Mouse (Mus musculus): ENCODE data around the gene Nr2f1. TPM values are rescaled to one million over a fixed set of nuclear protein-coding genes. Genes with fewer than 3 reads are reported as not detected.

Nr2f1 gene
- polyA plus RNA-seq, 1 experiment from 2014 or later, result 6.5 TPM

GRCm38 (mm10) chr13:78202574-78203347 is 3.2 kb upstream of the Nr2f1 start:
- DNase-seq (ENCODE audit: low spot score) (no peak), ATAC-seq (replicated peaks; ENCODE audit: low FRiP score) (no peak)
- peak overlapping the region; percentile 51 for H3K4me3 ChIP-seq (ENCODE audit: low read depth, low read length)
- peaks cover 83% of the 10 kb centered on the region for H3K27me3 ChIP-seq (replicated peaks; ENCODE audit: control insufficient read depth, insufficient read depth, low read length)
- WGBS, result 2% methylated on average over 47 of the region's 47 CpGs
- peak overlapping the region; percentile 50 for H3K9ac ChIP-seq (ENCODE audit: low read depth, low read length)
- no peaks in the 10 kb centered on the region for H3K4me1 ChIP-seq (replicated peaks; ENCODE audit: control insufficient read depth, insufficient read depth, low read length)
- no peaks in the 10 kb centered on the region for H3K36me3 ChIP-seq (ENCODE audit: control insufficient read depth, insufficient read depth, low read length)
- no peaks in the 10 kb centered on the region for H3K9me3 ChIP-seq (ENCODE audit: control insufficient read depth, low read length)
- peak overlapping the region; percentile 65 for H3K4me2 ChIP-seq
- H3K27ac ChIP-seq (ENCODE audit: low read depth, low read length), result peak overlapping the region; percentile 55

GRCm38 (mm10) chr13:78201871-78202565 is 2.5 kb upstream of the Nr2f1 start:
- ATAC-seq (replicated peaks; ENCODE audit: low FRiP score), result 0 out of 2 replicates have a peak, but pooled peaks have one; percentile 6
- no peaks in the 10 kb centered on the region for H3K9me3 ChIP-seq (ENCODE audit: control insufficient read depth, low read length)
- H3K27me3 ChIP-seq (replicated peaks; ENCODE audit: control insufficient read depth, insufficient read depth, low read length), result peaks cover 84% of the 10 kb centered on the region
- H3K36me3 ChIP-seq (ENCODE audit: control insufficient read depth, insufficient read depth, low read length), result no peaks in the 10 kb centered on the region
- H3K4me1 ChIP-seq (replicated peaks; ENCODE audit: control insufficient read depth, insufficient read depth, low read length), result no peaks in the 10 kb centered on the region
- DNase-seq (ENCODE audit: low spot score), result no peak
- H3K4me2 ChIP-seq, result peak overlapping the region; percentile 65
- H3K4me3 ChIP-seq (ENCODE audit: low read depth, low read length), result peak overlapping the region; percentile 51
- peak overlapping the region; percentile 55 for H3K27ac ChIP-seq (ENCODE audit: low read depth, low read length)
- H3K9ac ChIP-seq (ENCODE audit: low read depth, low read length), result no peak overlapping the region
- WGBS, result 4% methylated on average over 22 of the region's 22 CpGs

GRCm38 (mm10) chr13:78200991-78201870 is 1.7 kb upstream of the Nr2f1 start:
- Histone ChIP-seq H3K4me1 (replicated peaks; ENCODE audit: control insufficient read depth, insufficient read depth, low read length) (no peaks in the 10 kb centered on the region), H3K9me3 (ENCODE audit: control insufficient read depth, low read length) (no peaks in the 10 kb centered on the region), H3K36me3 (ENCODE audit: control insufficient read depth, insufficient read depth, low read length) (no peaks in the 10 kb centered on the region), H3K9ac (ENCODE audit: low read depth, low read length) (no peak overlapping the region), H3K27ac (ENCODE audit: low read depth, low read length) (no peak overlapping the region), H3K4me3 (ENCODE audit: low read depth, low read length) (peak overlapping the region; percentile 51), H3K4me2 (peak overlapping the region; percentile 65), H3K27me3 (replicated peaks; ENCODE audit: control insufficient read depth, insufficient read depth, low read length) (peaks cover 84% of the 10 kb centered on the region)
- WGBS, result 1% methylated on average over 26 of the region's 30 CpGs
- peak; percentile 65 for ATAC-seq (replicated peaks; ENCODE audit: low FRiP score)
- peak; percentile 69 for DNase-seq (ENCODE audit: low spot score)

- Histone ChIP-seq H3K4me2 (peak overlapping the region; percentile 51), H3K9me3 (ENCODE audit: control insufficient read depth, low read length) (no peaks in the 10 kb centered on the region), H3K27me3 (replicated peaks; ENCODE audit: control insufficient read depth, insufficient read depth, low read length) (peaks cover 86% of the 10 kb centered on the region), H3K9ac (ENCODE audit: low read depth, low read length) (no peak overlapping the region), H3K4me3 (ENCODE audit: low read depth, low read length) (peak overlapping the region; percentile 5; the same call in 1 of the 2 replicates), H3K4me1 (replicated peaks; ENCODE audit: control insufficient read depth, insufficient read depth, low read length) (no peaks in the 10 kb centered on the region), H3K36me3 (ENCODE audit: control insufficient read depth, insufficient read depth, low read length) (no peaks in the 10 kb centered on the region), H3K27ac (ENCODE audit: low read depth, low read length) (no peak overlapping the region)
- DNase-seq (ENCODE audit: low spot score) (no peak), ATAC-seq (replicated peaks; ENCODE audit: low FRiP score) (peak; percentile 37)
- WGBS, result 0% methylated on average over 9 of the region's 9 CpGs
Observed at GRCm38 (mm10) chr13:78200407-78200806, 850 bp upstream of the Nr2f1 start.

- peak overlapping the region; percentile 78 for H3K4me2 ChIP-seq
- WGBS, result under 1% methylated on average over 82 of the region's 92 CpGs
- DNase-seq (ENCODE audit: low spot score) (peak; percentile 71), ATAC-seq (replicated peaks; ENCODE audit: low FRiP score) (0 out of 2 replicates have a peak, but pooled peaks have one; percentile 1)
- peak overlapping the region; percentile 94 for H3K27ac ChIP-seq (ENCODE audit: low read depth, low read length)
- peak overlapping the region; percentile 56 for H3K9ac ChIP-seq (ENCODE audit: low read depth, low read length)
- no peaks in the 10 kb centered on the region for H3K36me3 ChIP-seq (ENCODE audit: control insufficient read depth, insufficient read depth, low read length)
- no peaks in the 10 kb centered on the region; the same call in 1 of the 2 replicates for H3K4me1 ChIP-seq (replicated peaks; ENCODE audit: control insufficient read depth, insufficient read depth, low read length)
- no peaks in the 10 kb centered on the region for H3K9me3 ChIP-seq (ENCODE audit: control insufficient read depth, low read length)
- H3K4me3 ChIP-seq (ENCODE audit: low read depth, low read length), result peak overlapping the region; percentile 71
- H3K27me3 ChIP-seq (replicated peaks; ENCODE audit: control insufficient read depth, insufficient read depth, low read length), result peaks cover 89% of the 10 kb centered on the region
Observed at GRCm38 (mm10) chr13:78198871-78199641, 501 bp downstream of the Nr2f1 start.

GRCm38 (mm10) chr13:78198391-78198870 is 1.1 kb downstream of the Nr2f1 start:
- Histone ChIP-seq H3K4me3 (ENCODE audit: low read depth, low read length) (peak overlapping the region; percentile 71), H3K27ac (ENCODE audit: low read depth, low read length) (peak overlapping the region; percentile 94), H3K9ac (ENCODE audit: low read depth, low read length) (peak overlapping the region; percentile 56), H3K9me3 (ENCODE audit: control insufficient read depth, low read length) (no peaks in the 10 kb centered on the region), H3K36me3 (ENCODE audit: control insufficient read depth, insufficient read depth, low read length) (no peaks in the 10 kb centered on the region), H3K4me2 (peak overlapping the region; percentile 78), H3K4me1 (replicated peaks; ENCODE audit: control insufficient read depth, insufficient read depth, low read length) (no peaks in the 10 kb centered on the region; the same call in 1 of the 2 replicates), H3K27me3 (replicated peaks; ENCODE audit: control insufficient read depth, insufficient read depth, low read length) (peaks cover 89% of the 10 kb centered on the region)
- ATAC-seq (replicated peaks; ENCODE audit: low FRiP score) (no peak), DNase-seq (ENCODE audit: low spot score) (no peak)
- WGBS, result 1% methylated on average over 26 of the region's 63 CpGs

GRCm38 (mm10) chr13:78197819-78198390 is 1.7 kb downstream of the Nr2f1 start:
- 1% methylated on average over 33 of the region's 33 CpGs for WGBS
- no peaks in the 10 kb centered on the region; the same call in 1 of the 2 replicates for H3K4me1 ChIP-seq (replicated peaks; ENCODE audit: control insufficient read depth, insufficient read depth, low read length)
- H3K9me3 ChIP-seq (ENCODE audit: control insufficient read depth, low read length), result no peaks in the 10 kb centered on the region
- H3K9ac ChIP-seq (ENCODE audit: low read depth, low read length), result peak overlapping the region; percentile 56
- H3K27ac ChIP-seq (ENCODE audit: low read depth, low read length), result peak overlapping the region; percentile 94
- peak overlapping the region; percentile 71 for H3K4me3 ChIP-seq (ENCODE audit: low read depth, low read length)
- no peaks in the 10 kb centered on the region for H3K36me3 ChIP-seq (ENCODE audit: control insufficient read depth, insufficient read depth, low read length)
- peaks cover 89% of the 10 kb centered on the region for H3K27me3 ChIP-seq (replicated peaks; ENCODE audit: control insufficient read depth, insufficient read depth, low read length)
- peak overlapping the region; percentile 78 for H3K4me2 ChIP-seq
- ATAC-seq (replicated peaks; ENCODE audit: low FRiP score) (no peak), DNase-seq (ENCODE audit: low spot score) (peak; percentile 64)

Data from liver, embryonic 11.5 days (tissue).